Mouse (Mus musculus) NIH3T3 (cell line): Measurements from ENCODE around the gene Tagln.

Source experiments
- DNase-seq: peaks from one replicate; pipeline ENCODE4 v3.0.0-alpha.2; 2012; ENCODE audit warnings: low read depth

Gene Tagln

DNA sequence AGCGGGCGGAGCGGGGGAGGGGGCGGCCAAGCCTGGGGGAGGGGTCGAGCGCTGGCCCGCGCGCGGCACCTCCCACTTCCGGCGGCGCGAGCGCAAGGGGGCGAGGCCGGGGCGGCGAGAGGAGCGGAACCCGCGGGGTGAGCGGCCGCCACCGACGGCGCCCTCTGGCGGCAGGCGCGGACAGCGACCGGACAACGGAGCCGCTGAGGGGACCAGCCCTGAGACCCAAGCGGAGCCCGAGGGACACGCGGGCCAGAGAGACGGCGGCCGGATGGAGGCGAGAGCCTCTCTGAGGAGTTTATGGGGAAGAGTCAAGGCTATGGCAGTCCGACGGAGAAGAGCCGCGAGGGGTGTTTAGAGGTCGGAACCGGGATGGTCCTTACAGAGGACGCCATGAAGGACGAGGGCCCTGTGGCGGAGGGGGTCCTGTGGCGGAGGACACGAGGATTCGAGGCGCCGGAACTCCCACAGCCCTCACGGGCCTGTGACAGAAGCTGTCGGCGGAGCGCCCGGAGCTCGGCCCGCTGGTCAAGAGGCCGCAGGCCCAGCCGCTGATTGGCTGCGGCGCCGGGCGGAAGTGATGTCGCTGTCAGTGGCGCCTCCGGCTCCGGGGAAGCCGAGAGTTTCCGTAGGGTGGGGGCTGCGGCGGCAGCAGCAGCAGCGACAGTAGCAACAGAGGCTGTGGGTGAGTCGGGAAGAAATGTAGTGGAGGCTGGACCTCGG lies 29.3 kb downstream of the Tagln start, which contains the start of the genes Pcsk7 and Rnf214:
TSS of gene Pcsk7 (plus strand) at position 143 of the 723 bp plus-strand sequence.
TSS of gene Rnf214 (minus strand) at position 557 of the 723 bp plus-strand sequence.
- peak; percentile 91 for DNase-seq

DNA sequence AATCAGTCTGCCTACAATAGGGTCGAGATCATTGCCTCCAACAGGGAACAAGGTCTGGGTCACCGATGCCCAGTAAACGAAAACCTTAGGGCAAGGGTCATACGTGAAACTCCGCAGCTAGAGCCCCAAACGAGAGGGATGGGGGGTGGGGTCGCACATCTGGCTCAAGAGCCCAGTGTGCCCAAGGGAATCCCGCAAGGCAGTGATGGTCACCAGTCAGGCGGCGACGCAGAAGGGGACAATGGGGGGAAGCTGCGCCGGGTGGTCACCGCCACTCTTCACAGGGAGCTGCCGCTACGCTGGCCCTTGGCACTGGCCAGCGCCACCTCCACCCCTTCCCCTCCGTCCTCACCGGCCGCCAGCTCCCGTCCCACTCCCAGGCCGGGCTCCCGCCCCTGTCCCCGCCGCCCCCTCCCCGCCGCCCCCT lies 30.0 kb downstream of the Tagln start:
- DNase-seq, result no peak

DNA sequence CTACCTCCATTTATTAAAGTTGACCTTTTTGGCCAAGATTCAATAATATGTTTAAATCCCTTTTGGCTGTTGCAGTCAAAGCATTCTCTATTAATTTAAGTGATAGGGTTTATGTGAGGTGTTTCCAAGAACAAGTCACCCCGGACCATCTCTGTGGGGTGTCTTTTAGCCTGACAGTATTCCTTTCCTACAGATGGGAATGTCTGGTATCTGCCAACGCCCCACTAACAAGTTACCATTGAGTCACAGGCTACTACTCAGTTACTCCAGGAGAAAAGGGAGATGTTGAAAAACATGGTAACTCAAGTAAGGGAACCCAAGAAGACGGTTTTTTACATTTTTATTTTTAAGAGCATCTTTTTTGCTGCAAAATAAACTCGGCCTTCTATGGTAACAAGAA lies 30.7 kb downstream of the Tagln start:
- no peak for DNase-seq

DNA sequence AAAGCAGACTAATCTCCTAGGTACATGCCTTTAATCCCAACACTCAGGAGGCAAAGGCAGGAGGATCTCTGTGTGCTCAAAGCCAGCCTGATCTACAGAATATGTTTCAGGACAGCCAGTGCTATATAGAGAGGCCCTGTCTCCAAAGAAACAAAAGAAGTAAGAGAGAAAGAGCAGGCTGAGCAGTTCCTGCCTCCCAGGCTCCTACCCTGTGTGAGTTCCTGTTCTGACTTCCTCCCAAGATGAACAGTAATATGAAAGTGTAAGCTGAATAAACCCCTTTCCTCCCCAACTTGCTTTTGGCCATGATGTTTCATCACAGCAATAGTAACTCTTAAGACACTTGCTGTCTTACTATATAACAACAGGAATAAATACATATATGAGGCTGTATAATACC lies 42.2 kb downstream of the Tagln start:
- no peak for DNase-seq
